Mouse (Mus musculus): Measurements from ENCODE around the gene Bmp8b. TPM values are rescaled to one million over a fixed set of nuclear protein-coding genes. Genes with fewer than 3 reads are reported as not detected.

Bmp8b gene
- 0.90 and 1.1 TPM in 2 replicates for polyA plus RNA-seq (2014; fragmentation: Nextera tagmentation; extraction: Ambion mirVana)

- H3K9me3 ChIP-seq (ENCODE audit: control insufficient read depth, low read length) = 0 out of 2 replicates have a peak, but pooled peaks cover 5% of the 10 kb centered on the region
- peak; percentile 47; the same call in 1 of the 2 replicates for ATAC-seq (ENCODE audit: low read depth)
- peak within 1 kb of the TSS; percentile 33 for H3K4me3 ChIP-seq (ENCODE audit: low read depth, low read length)
- no peak within 1 kb of the TSS for H3K27ac ChIP-seq (replicated peaks; ENCODE audit: low read depth, low read length)
- peak; percentile 26 for DNase-seq (ENCODE audit: low spot score)
- peaks cover 7% of the 10 kb centered on the region; the same call in 1 of the 2 replicates for H3K4me1 ChIP-seq (ENCODE audit: control insufficient read depth, insufficient read depth, low read length)
- peak within 1 kb of the TSS; percentile 53 for H3K4me2 ChIP-seq (ENCODE audit: low read depth, low read length)
- peaks cover 37% of the 10 kb centered on the region for H3K27me3 ChIP-seq (replicated peaks; ENCODE audit: control insufficient read depth, insufficient read depth, low read length)
- no peak within 1 kb of the TSS for H3K9ac ChIP-seq (ENCODE audit: low read depth, low read length)
- WGBS = 7% methylated on average over 56 of the region's 75 CpGs
- no peaks in the 10 kb centered on the region for H3K36me3 ChIP-seq (ENCODE audit: control insufficient read depth, insufficient read depth, low read length)
Observed at GRCm38 (mm10) chr4:123104651-123105450, at the start of gene Bmp8b. Gene Bmp8b, plus strand, starts transcription at chr4:123105165.

GRCm38 (mm10) chr4:123056560-123057109, 48.3 kb upstream of the Bmp8b start:
- H3K36me3 ChIP-seq (ENCODE audit: control insufficient read depth, insufficient read depth, low read length) = peaks cover 52% of the 10 kb centered on the region

GRCm38 (mm10) chr4:123057957-123058356, 47.0 kb upstream of the Bmp8b start:
- no peaks in the 10 kb centered on the region for H3K9me3 ChIP-seq (ENCODE audit: control insufficient read depth, low read length)
- H3K27me3 ChIP-seq (replicated peaks; ENCODE audit: control insufficient read depth, insufficient read depth, low read length) = no peaks in the 10 kb centered on the region
- WGBS = 76% methylated on average over 1 of the region's 1 CpGs
- H3K27ac ChIP-seq (replicated peaks; ENCODE audit: low read depth, low read length) = no peak overlapping the region
- H3K4me2 ChIP-seq (ENCODE audit: low read depth, low read length) = no peak overlapping the region
- H3K4me3 ChIP-seq (ENCODE audit: low read depth, low read length) = no peak overlapping the region
- H3K4me1 ChIP-seq (ENCODE audit: control insufficient read depth, insufficient read depth, low read length) = no peaks in the 10 kb centered on the region
- no peak for DNase-seq (ENCODE audit: low spot score)
- ATAC-seq (ENCODE audit: low read depth) = no peak
- peaks cover 43% of the 10 kb centered on the region for H3K36me3 ChIP-seq (ENCODE audit: control insufficient read depth, insufficient read depth, low read length)
- H3K9ac ChIP-seq (ENCODE audit: low read depth, low read length) = no peak overlapping the region

More at GRCm38 (mm10) chr4:123056560-123057109, 48.3 kb upstream of the Bmp8b start:
- H3K27me3 ChIP-seq (replicated peaks; ENCODE audit: control insufficient read depth, insufficient read depth, low read length) = no peaks in the 10 kb centered on the region
- ATAC-seq (ENCODE audit: low read depth) (peak; percentile 70; the same call in 1 of the 2 replicates), DNase-seq (ENCODE audit: low spot score) (peak; percentile 70)
- no peaks in the 10 kb centered on the region for H3K4me1 ChIP-seq (ENCODE audit: control insufficient read depth, insufficient read depth, low read length)
- H3K4me2 ChIP-seq (ENCODE audit: low read depth, low read length) = no peak overlapping the region
- no peak overlapping the region; the same call in 1 of the 2 replicates for H3K9ac ChIP-seq (ENCODE audit: low read depth, low read length)
- no peak overlapping the region for H3K4me3 ChIP-seq (ENCODE audit: low read depth, low read length)
- 67% methylated on average over 3 of the region's 3 CpGs for WGBS
- peak overlapping the region; percentile 48 for H3K27ac ChIP-seq (replicated peaks; ENCODE audit: low read depth, low read length)
- no peaks in the 10 kb centered on the region for H3K9me3 ChIP-seq (ENCODE audit: control insufficient read depth, low read length)

GRCm38 (mm10) chr4:123061744-123062143, 43.2 kb upstream of the Bmp8b start:
- H3K27ac ChIP-seq (replicated peaks; ENCODE audit: low read depth, low read length) = no peak overlapping the region
- H3K4me2 ChIP-seq (ENCODE audit: low read depth, low read length) = no peak overlapping the region
- 69% methylated on average over 5 of the region's 5 CpGs for WGBS
- no peaks in the 10 kb centered on the region for H3K9me3 ChIP-seq (ENCODE audit: control insufficient read depth, low read length)
- DNase-seq (ENCODE audit: low spot score) = no peak
- no peak for ATAC-seq (ENCODE audit: low read depth)
- no peak overlapping the region for H3K4me3 ChIP-seq (ENCODE audit: low read depth, low read length)
- no peak overlapping the region for H3K9ac ChIP-seq (ENCODE audit: low read depth, low read length)
- peaks cover 7% of the 10 kb centered on the region; the same call in 1 of the 2 replicates for H3K36me3 ChIP-seq (ENCODE audit: control insufficient read depth, insufficient read depth, low read length)
- no peaks in the 10 kb centered on the region for H3K27me3 ChIP-seq (replicated peaks; ENCODE audit: control insufficient read depth, insufficient read depth, low read length)
- H3K4me1 ChIP-seq (ENCODE audit: control insufficient read depth, insufficient read depth, low read length) = no peaks in the 10 kb centered on the region

- Histone ChIP-seq H3K9me3 (ENCODE audit: control insufficient read depth, low read length) (no peaks in the 10 kb centered on the region), H3K36me3 (ENCODE audit: control insufficient read depth, insufficient read depth, low read length) (no peaks in the 10 kb centered on the region), H3K4me2 (ENCODE audit: low read depth, low read length) (no peak overlapping the region), H3K9ac (ENCODE audit: low read depth, low read length) (no peak overlapping the region), H3K4me3 (ENCODE audit: low read depth, low read length) (no peak overlapping the region), H3K4me1 (ENCODE audit: control insufficient read depth, insufficient read depth, low read length) (no peaks in the 10 kb centered on the region), H3K27ac (replicated peaks; ENCODE audit: low read depth, low read length) (no peak overlapping the region), H3K27me3 (replicated peaks; ENCODE audit: control insufficient read depth, insufficient read depth, low read length) (no peaks in the 10 kb centered on the region)
- WGBS = 79% methylated on average over 6 of the region's 6 CpGs
- no peak for ATAC-seq (ENCODE audit: low read depth)
- no peak for DNase-seq (ENCODE audit: low spot score)
Observed at GRCm38 (mm10) chr4:123068646-123069045, 36.3 kb upstream of the Bmp8b start.

GRCm38 (mm10) chr4:123071266-123071966, 33.5 kb upstream of the Bmp8b start:
- Histone ChIP-seq H3K4me3 (ENCODE audit: low read depth, low read length) (no peak overlapping the region), H3K9me3 (ENCODE audit: control insufficient read depth, low read length) (no peaks in the 10 kb centered on the region), H3K27ac (replicated peaks; ENCODE audit: low read depth, low read length) (no peak overlapping the region; the same call in 1 of the 2 replicates), H3K4me2 (ENCODE audit: low read depth, low read length) (peak overlapping the region; percentile 34; the same call in 1 of the 2 replicates), H3K27me3 (replicated peaks; ENCODE audit: control insufficient read depth, insufficient read depth, low read length) (no peaks in the 10 kb centered on the region), H3K9ac (ENCODE audit: low read depth, low read length) (0 out of 2 replicates have a peak overlapping the region, but pooled peaks have one; percentile 10), H3K4me1 (ENCODE audit: control insufficient read depth, insufficient read depth, low read length) (no peaks in the 10 kb centered on the region), H3K36me3 (ENCODE audit: control insufficient read depth, insufficient read depth, low read length) (no peaks in the 10 kb centered on the region)
- ATAC-seq (ENCODE audit: low read depth) (peak; percentile 88), DNase-seq (ENCODE audit: low spot score) (peak; percentile 64)
- 10% methylated on average over 12 of the region's 13 CpGs for WGBS

- Histone ChIP-seq H3K4me1 (ENCODE audit: control insufficient read depth, insufficient read depth, low read length) (no peaks in the 10 kb centered on the region), H3K27ac (replicated peaks; ENCODE audit: low read depth, low read length) (no peak overlapping the region), H3K36me3 (ENCODE audit: control insufficient read depth, insufficient read depth, low read length) (no peaks in the 10 kb centered on the region), H3K9ac (ENCODE audit: low read depth, low read length) (no peak overlapping the region), H3K4me3 (ENCODE audit: low read depth, low read length) (no peak overlapping the region), H3K9me3 (ENCODE audit: control insufficient read depth, low read length) (no peaks in the 10 kb centered on the region), H3K27me3 (replicated peaks; ENCODE audit: control insufficient read depth, insufficient read depth, low read length) (no peaks in the 10 kb centered on the region), H3K4me2 (ENCODE audit: low read depth, low read length) (no peak overlapping the region)
- ATAC-seq (ENCODE audit: low read depth) (no peak), DNase-seq (ENCODE audit: low spot score) (no peak)
- WGBS = 48% methylated on average over 8 of the region's 8 CpGs
Observed at GRCm38 (mm10) chr4:123076928-123077327, 28.0 kb upstream of the Bmp8b start.

GRCm38 (mm10) chr4:123078231-123078630, 26.7 kb upstream of the Bmp8b start:
- 77% methylated on average over 4 of the region's 4 CpGs for WGBS
- DNase-seq (ENCODE audit: low spot score) (no peak), ATAC-seq (ENCODE audit: low read depth) (no peak)
- H3K9me3 ChIP-seq (ENCODE audit: control insufficient read depth, low read length) = no peaks in the 10 kb centered on the region
- no peaks in the 10 kb centered on the region for H3K36me3 ChIP-seq (ENCODE audit: control insufficient read depth, insufficient read depth, low read length)
- no peak overlapping the region for H3K9ac ChIP-seq (ENCODE audit: low read depth, low read length)
- H3K4me1 ChIP-seq (ENCODE audit: control insufficient read depth, insufficient read depth, low read length) = no peaks in the 10 kb centered on the region
- H3K27ac ChIP-seq (replicated peaks; ENCODE audit: low read depth, low read length) = no peak overlapping the region
- no peak overlapping the region for H3K4me2 ChIP-seq (ENCODE audit: low read depth, low read length)
- H3K27me3 ChIP-seq (replicated peaks; ENCODE audit: control insufficient read depth, insufficient read depth, low read length) = no peaks in the 10 kb centered on the region
- no peak overlapping the region for H3K4me3 ChIP-seq (ENCODE audit: low read depth, low read length)
